Mouse (Mus musculus) embryonic fibroblast, embryonic 13.5 days (primary cell): ENCODE results near the gene Slc17a8. TPM values are rescaled to one million over a fixed set of nuclear protein-coding genes. Genes with fewer than 3 reads are reported as not detected.
"Not testable (repeated sequence)": the region's sequence is repeated elsewhere in the genome, so short reads cannot be mapped to it uniquely, and the experiment has no call there.

Source experiments
- H3K27ac ChIP-seq: 2 replicates; pipeline ENCODE4 v1.5.1; 2012; ENCODE audit warnings: low read length, control low read depth, inconsistent platforms; ENCODE audit not compliant: insufficient read depth
- H3K4me1 ChIP-seq: 2 replicates; pipeline ENCODE4 v1.6.1; 2011; ENCODE audit warnings: low read length; ENCODE audit not compliant: control insufficient read depth, insufficient read depth
- H3K4me3 ChIP-seq: 2 replicates; pipeline ENCODE4 v1.5.1; 2011; ENCODE audit warnings: mild to moderate bottlenecking, control low read depth, low read length; ENCODE audit not compliant: insufficient read depth
- CTCF ChIP-seq: IDR thresholded peaks from 2 replicates; pipeline ENCODE4 v1.5.1; 2011; ENCODE audit warnings: mild to moderate bottlenecking, control low read depth, low read length, moderate library complexity, borderline replicate concordance; ENCODE audit not compliant: insufficient read depth
- POLR2A ChIP-seq: IDR thresholded peaks from 2 replicates; pipeline ENCODE4 v1.6.1; 2011; ENCODE audit warnings: low read depth, mild to moderate bottlenecking, control low read depth, low read length, moderate library complexity
- polyA plus RNA-seq: library from polyadenylated mRNA; stranded (reverse); fragments of >200 nt; gene quantifications from 2 replicates; pipeline ENCODE4 v1.2.4, GENCODE M21; 2011; ENCODE audit warnings: low read depth; ENCODE audit not compliant: missing spikeins, insufficient read length

The Slc17a8 gene
- polyA plus RNA-seq, 1 experiment, result 0.12 TPM

DNA sequence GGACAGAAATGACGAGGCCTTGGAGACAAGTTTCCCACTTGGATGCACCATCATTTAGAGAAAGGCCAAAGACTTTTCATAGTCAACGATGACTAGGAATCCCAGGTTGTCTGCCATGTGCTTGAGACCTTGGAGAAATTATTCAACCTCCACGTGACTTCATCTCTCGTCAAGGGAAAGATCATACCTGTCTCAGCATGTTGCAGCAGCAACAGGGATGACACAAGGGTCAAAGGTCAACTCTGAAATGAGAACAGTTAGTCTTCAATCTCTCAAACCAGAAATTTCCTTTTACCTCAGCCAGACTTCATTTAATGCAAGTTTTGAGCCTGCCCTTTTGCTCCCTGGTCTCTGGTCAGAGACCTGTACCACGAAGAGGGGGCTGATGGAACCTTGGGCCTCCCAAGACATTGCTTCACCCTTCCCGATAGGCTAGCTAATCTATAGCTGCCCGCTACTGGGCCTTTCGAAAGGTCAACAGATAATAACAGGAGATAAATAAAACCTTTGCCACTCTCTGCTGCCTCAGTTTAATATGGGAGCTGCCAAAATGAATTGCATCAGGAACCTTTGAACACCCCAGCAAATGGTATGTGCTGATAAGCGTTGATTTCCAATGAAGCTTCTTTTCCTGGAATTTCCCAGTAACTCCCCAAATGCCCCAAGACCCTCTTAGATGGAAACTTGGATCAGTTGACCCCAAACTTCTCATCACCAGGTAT lies 55.6 kb downstream of the Slc17a8 start:
- TF ChIP-seq POLR2A (no peak), CTCF (no peak)
- Histone ChIP-seq H3K27ac (no peak overlapping the region), H3K4me1 (no peaks in the 10 kb centered on the region), H3K4me3 (no peak overlapping the region)

GRCm38 (mm10) chr10:89562113-89562512 lies 58.9 kb downstream of the Slc17a8 start:
- Histone ChIP-seq H3K27ac (no peak overlapping the region), H3K4me1 (no peaks in the 10 kb centered on the region), H3K4me3 (no peak overlapping the region)
- TF ChIP-seq POLR2A (no peak), CTCF (no peak)

DNA sequence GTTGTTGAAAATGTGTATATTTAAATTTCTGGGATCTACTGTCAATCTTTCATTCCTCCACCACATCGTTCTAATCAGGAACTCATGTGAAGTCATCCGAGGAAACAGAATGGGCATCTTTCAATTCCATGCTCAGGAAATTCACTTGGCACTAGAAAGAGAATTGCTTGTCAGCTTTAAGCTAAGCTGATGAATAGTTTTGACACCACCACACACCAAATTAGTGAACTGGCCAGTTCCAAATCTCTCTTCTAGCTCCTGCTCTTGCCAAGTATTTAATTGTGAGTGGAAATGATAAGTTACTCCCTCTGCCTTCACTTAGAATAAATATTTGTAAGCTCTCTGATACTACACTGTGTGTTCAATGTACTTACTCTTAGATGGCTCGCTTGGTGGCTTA lies 61.7 kb downstream of the Slc17a8 start:
- Histone ChIP-seq H3K4me3 (no peak overlapping the region), H3K4me1 (no peaks in the 10 kb centered on the region), H3K27ac (no peak overlapping the region)
- TF ChIP-seq CTCF (no peak), POLR2A (no peak)

DNA sequence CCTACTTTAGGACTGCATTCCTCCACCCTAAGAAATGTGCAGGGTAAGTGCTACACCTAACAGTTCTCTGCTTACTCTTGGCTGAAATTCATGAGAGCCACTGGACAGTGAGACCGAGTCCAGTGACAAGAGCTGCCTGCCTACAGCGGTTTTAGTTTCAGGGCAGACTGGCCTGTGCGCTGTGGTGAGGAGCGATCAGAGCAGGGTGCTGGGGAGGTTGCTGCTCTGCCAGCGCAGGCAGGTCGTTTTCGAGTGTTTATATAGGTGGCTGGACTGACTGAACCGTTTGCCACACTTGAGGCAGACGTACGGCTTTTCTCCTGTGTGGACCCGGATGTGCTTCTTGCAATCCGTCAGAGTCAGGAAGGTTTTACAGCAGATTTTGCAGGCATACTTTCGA lies 66.2 kb downstream of the Slc17a8 start:
- not testable (repeated sequence) for H3K27ac ChIP-seq, H3K4me1 ChIP-seq, H3K4me3 ChIP-seq

- H3K27ac ChIP-seq, H3K4me1 ChIP-seq, H3K4me3 ChIP-seq: not testable (repeated sequence)
Measured at GRCm38 (mm10) chr10:89553855-89554254, 67.2 kb downstream of the Slc17a8 start.

DNA sequence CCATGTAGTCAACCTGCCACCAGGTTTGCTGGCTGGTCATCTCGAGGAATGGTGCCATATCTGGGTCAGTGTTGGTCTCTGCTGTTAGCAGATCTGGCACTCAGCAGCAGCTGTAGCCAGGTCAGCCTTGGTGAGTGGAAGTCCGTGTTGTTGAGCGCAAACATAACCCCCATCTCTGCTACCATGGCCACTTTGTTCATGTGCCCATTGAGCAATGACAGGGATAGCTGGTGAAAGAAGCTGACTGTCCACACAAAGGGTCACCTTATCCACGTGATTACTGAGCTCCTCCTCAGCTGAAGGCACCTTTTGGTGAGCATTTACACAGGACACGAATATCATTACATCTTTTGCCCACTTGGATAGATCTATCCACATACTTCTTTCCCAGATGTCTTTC lies 68.0 kb downstream of the Slc17a8 start:
- Histone ChIP-seq H3K4me1 (no peaks in the 10 kb centered on the region), H3K27ac (no peak overlapping the region), H3K4me3 (no peak overlapping the region)
- no peak for TF ChIP-seq CTCF
- no peak for TF ChIP-seq POLR2A

DNA sequence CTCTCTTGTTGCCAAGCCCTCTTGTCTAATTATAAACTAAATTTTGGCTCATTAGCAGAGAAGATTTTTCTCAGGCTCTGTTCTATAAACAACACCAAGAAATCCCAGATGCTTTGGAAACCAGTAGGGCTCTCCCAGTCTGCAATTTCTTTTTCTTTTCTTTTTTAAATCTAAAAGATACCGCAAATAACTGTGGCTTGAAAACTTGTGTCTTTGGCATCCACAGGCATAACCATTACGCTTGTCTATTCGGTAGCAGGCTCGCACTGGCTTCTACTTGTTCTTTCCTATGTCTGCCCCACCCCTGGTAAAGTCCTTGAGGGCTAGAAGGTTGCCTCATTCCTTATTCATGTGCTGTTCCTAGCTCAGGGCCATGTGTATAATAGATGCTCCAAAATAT lies 69.4 kb downstream of the Slc17a8 start:
- no peak for TF ChIP-seq CTCF
- no peak for TF ChIP-seq POLR2A
- no peaks in the 10 kb centered on the region for H3K4me1 ChIP-seq
- no peak overlapping the region for H3K4me3 ChIP-seq
- H3K27ac ChIP-seq, result no peak overlapping the region

DNA sequence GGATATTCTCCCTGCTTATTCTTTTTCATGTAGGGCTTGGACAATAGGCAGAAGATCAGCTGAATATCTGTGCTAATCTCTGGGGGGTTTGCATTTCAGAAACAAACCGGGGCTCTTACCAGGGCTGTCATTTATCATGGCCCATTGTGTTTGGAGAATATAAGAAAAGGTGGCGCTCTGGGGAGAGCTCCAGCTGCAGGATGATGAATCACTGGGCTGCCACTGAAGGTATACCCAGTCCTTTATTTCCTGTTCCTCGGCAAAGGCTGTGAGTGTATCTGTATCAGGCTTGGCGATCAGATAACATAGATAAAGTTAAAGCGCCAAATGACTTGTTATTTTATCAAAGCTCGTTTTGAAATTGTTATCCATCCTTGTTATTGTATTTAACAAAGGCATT lies 73.0 kb downstream of the Slc17a8 start:
- Histone ChIP-seq H3K4me3 (no peak overlapping the region), H3K4me1 (no peaks in the 10 kb centered on the region), H3K27ac (no peak overlapping the region)
- TF ChIP-seq POLR2A (no peak), CTCF (no peak)

DNA sequence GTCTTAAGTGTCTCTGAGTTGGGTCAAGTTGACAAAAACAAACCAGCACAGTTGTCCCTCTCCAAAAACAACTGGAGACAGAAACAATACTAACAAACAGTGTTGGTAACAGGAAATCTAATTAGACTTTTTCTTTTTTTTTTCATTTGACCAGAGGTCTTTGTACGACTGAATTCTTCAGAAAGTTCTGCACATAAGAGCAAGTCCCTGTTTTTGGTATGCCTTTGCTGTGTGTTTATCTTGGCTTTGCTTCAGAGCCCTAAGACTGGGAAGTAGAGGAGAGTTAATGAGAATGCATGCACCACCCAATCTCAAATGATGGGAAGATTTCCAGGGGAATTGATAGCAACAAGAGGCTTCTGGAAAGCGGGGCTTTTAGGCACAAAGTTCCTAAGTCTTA lies 74.1 kb downstream of the Slc17a8 start:
- no peak overlapping the region for H3K27ac ChIP-seq
- TF ChIP-seq POLR2A (no peak), CTCF (no peak)
- H3K4me3 ChIP-seq, result no peak overlapping the region
- no peaks in the 10 kb centered on the region for H3K4me1 ChIP-seq

- Histone ChIP-seq H3K27ac (no peak overlapping the region), H3K4me1 (no peaks in the 10 kb centered on the region), H3K4me3 (no peak overlapping the region)
- TF ChIP-seq CTCF (no peak), POLR2A (no peak)
Measured at GRCm38 (mm10) chr10:89543867-89544266, 77.2 kb downstream of the Slc17a8 start.

DNA sequence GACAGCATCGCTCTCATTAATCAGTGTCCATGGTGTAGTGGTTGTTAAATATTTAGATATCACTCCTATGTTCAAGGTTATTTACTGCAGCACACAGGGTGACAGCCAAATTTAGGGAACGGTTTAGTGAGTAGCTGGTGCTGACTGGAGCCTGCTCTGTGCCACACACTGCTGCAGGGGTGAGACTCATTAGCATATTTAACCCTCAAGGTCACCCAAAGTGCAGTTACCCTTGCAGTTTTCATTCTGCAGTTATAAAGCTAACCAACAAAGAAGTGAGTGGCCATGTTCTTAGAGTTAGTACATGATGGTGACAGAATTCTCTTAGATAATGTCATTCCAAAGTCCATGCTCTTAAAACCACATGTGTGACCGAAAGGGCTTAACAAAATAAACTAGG lies 78.7 kb downstream of the Slc17a8 start:
- TF ChIP-seq POLR2A, result no peak
- no peak for TF ChIP-seq CTCF
- H3K4me3 ChIP-seq, result no peak overlapping the region
- H3K27ac ChIP-seq, result no peak overlapping the region
- no peaks in the 10 kb centered on the region for H3K4me1 ChIP-seq
